Mouse (Mus musculus) liver, adult 2 months (tissue): ENCODE results near the gene Cdkn2aip. TPM values are rescaled to one million over a fixed set of nuclear protein-coding genes. Genes with fewer than 3 reads are reported as not detected.

Experiments used
- DNase-seq: peaks from one replicate; pipeline ENCODE4 v3.0.0-alpha.2; 2011; ENCODE audit warnings: low read depth, low spot score; ENCODE audit errors: extremely low read depth
- H3K27ac ChIP-seq: fragments of 200-500 bp; replicated peaks from 2 replicates; pipeline ENCODE4 v1.5.1; 2012; ENCODE audit warnings: low read depth, mild to moderate bottlenecking, control low read depth, inconsistent platforms, low read length; ENCODE audit not compliant: insufficient read depth
- H3K27me3 ChIP-seq: fragments of 200-500 bp; 2 replicates; pipeline ENCODE4 v1.6.1; 2012; ENCODE audit warnings: mild to moderate bottlenecking, moderate library complexity, low read length, inconsistent platforms; ENCODE audit not compliant: control insufficient read depth, insufficient read depth
- H3K36me3 ChIP-seq: fragments of 200-500 bp; 2 replicates; pipeline ENCODE4 v1.6.1; 2012; ENCODE audit warnings: low read length, inconsistent platforms; ENCODE audit not compliant: control insufficient read depth, insufficient read depth
- H3K4me1 ChIP-seq: fragments of 200-500 bp; 2 replicates; pipeline ENCODE4 v1.6.1; 2011; ENCODE audit warnings: low read length; ENCODE audit not compliant: control insufficient read depth, insufficient read depth
- H3K4me3 ChIP-seq: fragments of 200-500 bp; 2 replicates; pipeline ENCODE4 v1.5.1; 2011; ENCODE audit warnings: low read depth, mild to moderate bottlenecking, control low read depth, low read length, moderate library complexity; ENCODE audit not compliant: insufficient read depth
- H3K79me2 ChIP-seq: fragments of 200-500 bp; 2 replicates; pipeline ENCODE4 v1.6.1; 2012; ENCODE audit warnings: inconsistent platforms, mild to moderate bottlenecking, low read length, moderate library complexity; ENCODE audit not compliant: control insufficient read depth, insufficient read depth
- H3K9ac ChIP-seq: fragments of 200-500 bp; 2 replicates; pipeline ENCODE4 v1.6.1; 2012; ENCODE audit warnings: low read depth, mild to moderate bottlenecking, control low read depth, inconsistent platforms, low read length
- CTCF ChIP-seq: fragments of 200-500 bp; IDR thresholded peaks from 2 replicates; pipeline ENCODE4 v1.5.1; 2011; ENCODE audit warnings: low read depth, low read length, control low read depth
- POLR2A ChIP-seq: fragments of 200-500 bp; IDR thresholded peaks from 2 replicates; pipeline ENCODE4 v1.6.1; 2011; ENCODE audit warnings: low read length, control low read depth; ENCODE audit not compliant: insufficient read depth; ENCODE audit errors: extremely low read depth
- WGBS: fragments of 180-500 bp; shearing (Covaris S2); methylation state at CpG from one replicate; pipeline ENCODE4 v1.1.7; 2018; 5-methylcytosine and 5-hydroxymethylcytosine counted together
- polyA plus RNA-seq: library from polyadenylated mRNA; depleted of rRNA; stranded (reverse); fragments of >200 nt; gene quantifications from 2 replicates; pipeline ENCODE4 v1.2.3, GENCODE M21; 2012; rRNA removed
- total RNA-seq: library from RNA; depleted of rRNA; stranded (reverse); fragments of >200 nt; gene quantifications from 2 replicates; pipeline ENCODE4 v1.2.3, GENCODE M21; 2014; rRNA removed

Gene Cdkn2aip
- total and polyA plus RNA-seq, 2 experiments, result 8.3 to 15.0 TPM

DNA sequence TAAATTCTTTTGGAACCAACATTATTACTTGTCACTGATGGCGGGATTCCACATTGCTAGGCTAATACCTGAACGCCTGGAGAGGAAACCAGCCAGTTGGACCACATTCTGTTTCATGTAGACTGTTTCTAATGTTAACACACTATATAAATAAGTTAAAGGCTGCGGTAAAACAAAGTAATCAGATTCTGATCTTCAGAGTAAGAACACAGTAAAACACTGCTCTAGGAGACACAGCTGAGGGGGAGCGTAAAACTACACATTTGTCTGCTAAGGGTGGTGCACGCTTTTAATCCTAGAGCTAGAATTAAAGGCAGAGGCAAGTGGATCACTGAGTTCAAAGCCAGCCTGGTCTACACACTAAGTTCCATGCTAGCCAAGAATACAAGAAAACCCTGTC, 51.0 kb downstream of the Cdkn2aip start:
- DNase-seq, result no peak
- no peak overlapping the region for H3K27ac ChIP-seq
- no peaks in the 10 kb centered on the region for H3K27me3 ChIP-seq
- peaks cover 6% of the 10 kb centered on the region for H3K36me3 ChIP-seq
- H3K4me1 ChIP-seq, result no peaks in the 10 kb centered on the region
- 96% methylated on average over 5 of the region's 5 CpGs for WGBS
- H3K4me3 ChIP-seq, result no peak overlapping the region
- 0 out of 2 replicates have a peak, but pooled peaks cover 3% of the 10 kb centered on the region for H3K79me2 ChIP-seq
- H3K9ac ChIP-seq, result no peak overlapping the region
- TF ChIP-seq CTCF (no peak), POLR2A (no peak)

DNA sequence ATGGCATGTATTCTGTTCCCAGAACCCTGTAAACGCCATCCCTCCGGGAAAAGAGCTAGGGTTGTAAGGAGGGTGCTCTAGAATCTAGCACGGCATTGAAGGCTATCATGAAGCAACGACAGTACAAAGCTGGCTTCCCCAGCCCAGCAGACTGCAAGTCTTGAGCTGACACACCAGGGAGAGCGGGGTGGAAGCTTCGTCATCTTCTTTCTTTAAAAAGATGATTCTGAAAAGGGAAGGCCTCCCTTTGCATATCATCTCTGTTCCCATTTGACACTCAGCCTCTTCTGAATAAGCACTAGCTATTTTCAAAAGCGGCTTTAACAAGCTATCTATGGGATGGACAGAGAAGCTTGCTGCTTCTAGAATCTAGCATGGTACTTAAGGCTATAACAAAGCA, 53.3 kb downstream of the Cdkn2aip start:
- Histone ChIP-seq H3K9ac (no peak overlapping the region), H3K79me2 (0 out of 2 replicates have a peak, but pooled peaks cover 2% of the 10 kb centered on the region), H3K4me1 (no peaks in the 10 kb centered on the region), H3K36me3 (no peaks in the 10 kb centered on the region), H3K4me3 (no peak overlapping the region), H3K27ac (no peak overlapping the region), H3K27me3 (no peaks in the 10 kb centered on the region)
- WGBS, result 89% methylated on average over 7 of the region's 7 CpGs
- no peak for DNase-seq
- TF ChIP-seq POLR2A, result no peak
- TF ChIP-seq CTCF, result no peak

DNA sequence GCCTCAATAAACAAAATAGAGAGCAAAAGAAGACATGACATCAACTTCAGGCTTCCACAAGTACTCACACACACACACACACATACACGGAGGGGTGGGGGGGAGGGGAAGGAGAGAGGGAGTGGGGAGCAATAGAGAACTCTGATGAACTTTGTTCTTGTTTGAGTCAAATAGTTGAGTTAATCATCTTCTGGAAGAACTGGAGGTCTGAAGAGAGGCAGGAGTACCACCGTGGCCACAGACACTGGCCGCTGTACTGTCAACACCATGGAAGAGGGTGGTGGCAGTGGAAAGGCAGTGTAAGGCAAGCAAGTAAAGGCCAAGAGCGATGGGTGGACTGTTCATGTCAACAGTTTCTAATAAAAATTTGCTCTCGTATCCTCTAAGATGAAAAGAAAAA, 54.3 kb downstream of the Cdkn2aip start:
- no peak for TF ChIP-seq POLR2A
- TF ChIP-seq CTCF, result no peak
- 57% methylated on average over 5 of the region's 5 CpGs for WGBS

More for the DNA sequence above, 54.3 kb downstream of the Cdkn2aip start:
- Histone ChIP-seq H3K4me1 (no peaks in the 10 kb centered on the region), H3K27ac (no peak overlapping the region), H3K4me3 (no peak overlapping the region), H3K9ac (no peak overlapping the region), H3K27me3 (no peaks in the 10 kb centered on the region), H3K79me2 (no peaks in the 10 kb centered on the region), H3K36me3 (no peaks in the 10 kb centered on the region)
- no peak for DNase-seq

Other genes with a start within 250 kb of the Cdkn2aip start
- 25.0 and 25.6 TPM in 2 replicates for gene Trappc11, start 180.5 kb downstream of the Cdkn2aip start, total RNA-seq
- gene Trappc11, start 180.5 kb downstream of the Cdkn2aip start, polyA plus RNA-seq, result 12.2 and 12.6 TPM in 2 replicates
- gene Rwdd4a, start 180.3 kb downstream of the Cdkn2aip start, total RNA-seq, result 9.6 and 10.7 TPM in 2 replicates
- gene Rwdd4a, start 180.3 kb downstream of the Cdkn2aip start, polyA plus RNA-seq, result 12.3 and 13.0 TPM in 2 replicates
- gene Ing2, start 38.4 kb downstream of the Cdkn2aip start, total RNA-seq, result 6.1 and 11.4 TPM in 2 replicates
- 1.6 and 2.6 TPM in 2 replicates for gene Ing2, start 38.4 kb downstream of the Cdkn2aip start, polyA plus RNA-seq
- gene Cldn24, start 108.2 kb upstream of the Cdkn2aip start, total RNA-seq, result not detected in 2 replicates
- not detected in 2 replicates for gene Cldn24, start 108.2 kb upstream of the Cdkn2aip start, polyA plus RNA-seq
- gene Cldn22, start 110.5 kb upstream of the Cdkn2aip start, total RNA-seq, result not detected in 2 replicates
- gene Cldn22, start 110.5 kb upstream of the Cdkn2aip start, polyA plus RNA-seq, result not detected in 2 replicates